Mouse (Mus musculus): Measurements from ENCODE around the gene Cdc7. TPM values are rescaled to one million over a fixed set of nuclear protein-coding genes. Genes with fewer than 3 reads are reported as not detected.

The Cdc7 gene
- 4.3 and 5.2 TPM in 2 replicates for polyA plus RNA-seq (2015; fragmentation: Nextera tagmentation; extraction: Ambion mirVana)

GRCm38 (mm10) chr5:106963584-106964512 lies at the start of gene Cdc7:
Gene Cdc7, plus strand, starts transcription at chr5:106964322.
- Histone ChIP-seq H3K27me3 (replicated peaks; ENCODE audit: insufficient read depth, low read length) (no peaks in the 10 kb centered on the region), H3K9ac (replicated peaks; ENCODE audit: low read depth) (peak within 1 kb of the TSS; percentile 46), H3K4me1 (ENCODE audit: insufficient read depth, low read depth, low read length) (no peaks in the 10 kb centered on the region), H3K9me3 (ENCODE audit: low read length) (no peaks in the 10 kb centered on the region), H3K4me3 (ENCODE audit: low read depth, low read length) (peak within 1 kb of the TSS; percentile 82), H3K36me3 (ENCODE audit: insufficient read depth, low read length) (no peaks in the 10 kb centered on the region), H3K4me2 (replicated peaks; ENCODE audit: low read depth, low read length) (peak within 1 kb of the TSS; percentile 98), H3K27ac (ENCODE audit: low read length) (no peak within 1 kb of the TSS)
- 5% methylated on average over 49 of the region's 54 CpGs for WGBS
- DNase-seq (ENCODE audit: low spot score) (peak; percentile 92), ATAC-seq (peak; percentile 90)
- no peak for TF ChIP-seq EP300 (IDR thresholded peaks at IDR 0.05)
- no peak for TF ChIP-seq CTCF (IDR thresholded peaks at IDR 0.05)

GRCm38 (mm10) chr5:106919315-106919714 lies 44.8 kb upstream of the Cdc7 start:
- Histone ChIP-seq H3K27ac (ENCODE audit: low read length) (no peak overlapping the region), H3K9ac (replicated peaks; ENCODE audit: low read depth) (no peak overlapping the region), H3K4me1 (ENCODE audit: insufficient read depth, low read depth, low read length) (no peaks in the 10 kb centered on the region), H3K36me3 (ENCODE audit: insufficient read depth, low read length) (no peaks in the 10 kb centered on the region), H3K27me3 (replicated peaks; ENCODE audit: insufficient read depth, low read length) (no peaks in the 10 kb centered on the region), H3K4me2 (replicated peaks; ENCODE audit: low read depth, low read length) (no peak overlapping the region), H3K9me3 (ENCODE audit: low read length) (no peaks in the 10 kb centered on the region), H3K4me3 (ENCODE audit: low read depth, low read length) (no peak overlapping the region)
- TF ChIP-seq CTCF (IDR thresholded peaks at IDR 0.05) (no peak), EP300 (IDR thresholded peaks at IDR 0.05) (no peak)
- ATAC-seq, result no peak
- DNase-seq (ENCODE audit: low spot score), result no peak

DNA sequence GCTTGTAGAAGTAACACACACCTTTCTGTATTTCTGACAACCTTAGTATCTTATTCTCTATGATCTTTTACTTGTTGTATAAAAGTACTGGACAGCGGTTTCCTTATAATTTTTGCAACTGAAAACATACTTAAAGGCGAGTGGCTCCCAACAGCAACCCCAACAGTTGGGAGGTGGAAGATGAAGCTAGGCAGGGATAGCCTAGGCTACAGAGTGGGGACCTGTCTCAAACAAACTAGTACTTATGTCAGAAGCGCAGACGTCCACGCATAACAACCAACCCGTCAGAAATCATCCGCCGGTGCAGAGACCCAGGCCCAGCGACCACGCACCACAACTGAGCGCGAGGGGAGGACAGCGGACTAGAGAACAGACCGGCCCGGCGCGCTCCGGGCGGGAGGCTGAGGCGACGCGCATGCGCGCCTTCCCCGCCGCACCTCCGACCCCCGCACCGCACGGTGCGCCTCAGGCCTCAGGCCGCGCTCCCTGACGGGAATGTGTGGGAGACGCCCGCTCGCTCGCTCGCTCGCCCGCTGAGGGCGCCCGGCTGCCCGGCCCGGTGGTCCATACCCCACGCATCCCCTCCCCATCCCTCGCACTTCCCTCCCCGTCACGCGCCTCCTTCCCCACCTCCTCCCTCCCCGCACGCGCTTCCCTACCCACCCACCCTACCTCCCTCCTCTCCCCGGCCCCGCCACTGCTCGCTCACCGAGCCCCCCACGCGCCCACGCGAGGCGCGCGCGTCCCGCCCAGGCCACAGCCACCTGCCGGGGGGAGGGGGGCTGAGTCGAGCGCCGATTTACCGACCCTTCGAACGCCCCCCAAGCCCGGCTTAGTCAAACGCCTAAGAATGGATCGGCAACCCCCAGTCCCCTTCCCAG lies 38.4 kb upstream of the Cdc7 start, which contains the start of gene Hfm1:
Gene Hfm1 (minus strand): TSS at position 834 of the 881 bp plus-strand sequence.
- Histone ChIP-seq H3K4me3 (ENCODE audit: low read depth, low read length) (peak within 1 kb of the TSS; percentile 41), H3K27me3 (replicated peaks; ENCODE audit: insufficient read depth, low read length) (no peaks in the 10 kb centered on the region), H3K27ac (ENCODE audit: low read length) (no peak within 1 kb of the TSS), H3K36me3 (ENCODE audit: insufficient read depth, low read length) (no peaks in the 10 kb centered on the region), H3K9ac (replicated peaks; ENCODE audit: low read depth) (peak within 1 kb of the TSS; percentile 23; the same call in 1 of the 2 replicates), H3K4me2 (replicated peaks; ENCODE audit: low read depth, low read length) (peak within 1 kb of the TSS; percentile 87), H3K4me1 (ENCODE audit: insufficient read depth, low read depth, low read length) (peaks cover 4% of the 10 kb centered on the region; the same call in 1 of the 2 replicates), H3K9me3 (ENCODE audit: low read length) (no peaks in the 10 kb centered on the region)
- peak; percentile 64 for DNase-seq (ENCODE audit: low spot score)
- 2% methylated on average over 33 of the region's 76 CpGs for WGBS
- peak; percentile 77 for ATAC-seq
- TF ChIP-seq EP300 (IDR thresholded peaks at IDR 0.05), result no peak
- TF ChIP-seq CTCF (IDR thresholded peaks at IDR 0.05), result no peak

DNA sequence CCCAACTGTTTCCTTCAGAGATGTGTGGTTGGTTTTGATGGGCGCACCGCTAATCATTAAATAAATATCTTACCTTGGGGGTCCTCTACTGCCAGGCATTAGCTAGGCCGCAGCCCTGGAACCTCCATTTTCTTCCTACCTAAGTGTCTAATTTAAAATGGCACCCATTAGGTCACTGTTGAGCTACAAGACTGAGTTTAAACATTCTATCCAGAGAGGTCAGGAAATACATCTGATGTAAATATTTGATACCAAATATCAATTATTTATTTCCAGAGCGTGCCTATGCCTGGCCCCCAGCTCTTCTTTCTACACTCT lies 37.8 kb upstream of the Cdc7 start:
- DNase-seq (ENCODE audit: low spot score) (no peak), ATAC-seq (no peak)
- Histone ChIP-seq H3K36me3 (ENCODE audit: insufficient read depth, low read length) (no peaks in the 10 kb centered on the region), H3K4me1 (ENCODE audit: insufficient read depth, low read depth, low read length) (peaks cover 4% of the 10 kb centered on the region; the same call in 1 of the 2 replicates), H3K27ac (ENCODE audit: low read length) (no peak overlapping the region), H3K9me3 (ENCODE audit: low read length) (no peaks in the 10 kb centered on the region), H3K4me3 (ENCODE audit: low read depth, low read length) (peak overlapping the region; percentile 41; the same call in 1 of the 2 replicates), H3K4me2 (replicated peaks; ENCODE audit: low read depth, low read length) (peak overlapping the region; percentile 87), H3K9ac (replicated peaks; ENCODE audit: low read depth) (peak overlapping the region; percentile 23; the same call in 1 of the 2 replicates), H3K27me3 (replicated peaks; ENCODE audit: insufficient read depth, low read length) (no peaks in the 10 kb centered on the region)
- 36% methylated on average over 4 of the region's 4 CpGs for WGBS
- TF ChIP-seq CTCF (IDR thresholded peaks at IDR 0.05), result no peak
- TF ChIP-seq EP300 (IDR thresholded peaks at IDR 0.05), result no peak

- no peak for DNase-seq (ENCODE audit: low spot score)
- Histone ChIP-seq H3K27me3 (replicated peaks; ENCODE audit: insufficient read depth, low read length) (no peaks in the 10 kb centered on the region), H3K4me2 (replicated peaks; ENCODE audit: low read depth, low read length) (no peak overlapping the region), H3K27ac (ENCODE audit: low read length) (no peak overlapping the region), H3K9me3 (ENCODE audit: low read length) (no peaks in the 10 kb centered on the region), H3K4me3 (ENCODE audit: low read depth, low read length) (no peak overlapping the region), H3K36me3 (ENCODE audit: insufficient read depth, low read length) (no peaks in the 10 kb centered on the region), H3K4me1 (ENCODE audit: insufficient read depth, low read depth, low read length) (peaks cover 4% of the 10 kb centered on the region; the same call in 1 of the 2 replicates), H3K9ac (replicated peaks; ENCODE audit: low read depth) (no peak overlapping the region)
- TF ChIP-seq CTCF (IDR thresholded peaks at IDR 0.05) (no peak), EP300 (IDR thresholded peaks at IDR 0.05) (no peak)
- no peak for ATAC-seq
- WGBS, result 78% methylated on average over 4 of the region's 4 CpGs
Observed at GRCm38 (mm10) chr5:106927996-106928395, 36.1 kb upstream of the Cdc7 start.

- no peaks in the 10 kb centered on the region for H3K9me3 ChIP-seq (ENCODE audit: low read length)
- H3K27ac ChIP-seq (ENCODE audit: low read length), result no peak overlapping the region
- H3K4me2 ChIP-seq (replicated peaks; ENCODE audit: low read depth, low read length), result no peak overlapping the region
- H3K4me1 ChIP-seq (ENCODE audit: insufficient read depth, low read depth, low read length), result no peaks in the 10 kb centered on the region
- ATAC-seq (no peak), DNase-seq (ENCODE audit: low spot score) (no peak)
- no peaks in the 10 kb centered on the region for H3K36me3 ChIP-seq (ENCODE audit: insufficient read depth, low read length)
- H3K27me3 ChIP-seq (replicated peaks; ENCODE audit: insufficient read depth, low read length), result no peaks in the 10 kb centered on the region
- 71% methylated on average over 4 of the region's 4 CpGs for WGBS
- H3K9ac ChIP-seq (replicated peaks; ENCODE audit: low read depth), result no peak overlapping the region
- no peak overlapping the region for H3K4me3 ChIP-seq (ENCODE audit: low read depth, low read length)
- TF ChIP-seq EP300 (IDR thresholded peaks at IDR 0.05), result no peak
- no peak for TF ChIP-seq CTCF (IDR thresholded peaks at IDR 0.05)
Observed at GRCm38 (mm10) chr5:106946342-106946741, 17.8 kb upstream of the Cdc7 start.
